Mouse (Mus musculus) adrenal gland, postnatal 14 days (tissue): Measurements from ENCODE around the gene H3f3a. TPM values are rescaled to one million over a fixed set of nuclear protein-coding genes. Genes with fewer than 3 reads are reported as not detected.

ENCODE experiments used
- DNase-seq: peaks from one replicate; pipeline ENCODE4 v3.0.0; 2021; ENCODE audit warnings: mixed read lengths
- total RNA-seq: library from RNA; stranded (reverse); gene quantifications from 2 replicates; pipeline ENCODE4 v1.2.3, GENCODE M21; 2021

Gene H3f3a
- total RNA-seq, 1 experiment from 2014 or later = 817 TPM

DNA sequence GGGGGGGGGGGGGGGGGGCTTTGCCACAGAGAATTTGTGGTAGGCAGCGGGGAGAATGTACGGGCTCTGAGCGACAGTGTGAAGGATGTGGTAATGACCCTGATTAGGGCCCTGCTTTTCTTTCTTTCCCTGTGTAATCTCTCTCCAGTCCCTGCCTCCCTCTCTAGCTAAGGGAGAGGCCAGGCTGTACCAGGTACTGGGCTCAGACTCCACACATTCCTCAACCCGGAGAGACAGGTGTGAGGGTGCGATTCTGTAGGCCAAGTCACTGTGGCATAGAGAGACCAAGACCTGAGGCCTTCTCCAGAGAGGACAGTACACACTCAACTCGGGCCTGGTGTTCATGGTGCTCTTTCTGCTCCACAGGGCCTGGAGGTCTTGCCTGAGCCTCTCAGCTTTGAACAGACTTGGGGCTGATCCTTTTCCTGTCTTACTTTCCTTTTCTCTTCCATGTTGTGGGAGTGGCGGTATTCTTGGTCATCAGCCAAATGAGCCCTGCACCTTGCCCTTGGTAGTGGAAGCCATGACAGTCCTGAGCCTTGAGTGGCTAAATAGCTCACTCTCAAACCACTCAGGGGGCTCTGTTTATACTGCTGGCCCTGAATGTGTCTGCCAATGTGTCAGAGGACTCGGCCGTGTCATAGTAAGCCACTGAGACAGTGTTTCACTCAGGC, 30.7 kb downstream of the H3f3a start:
- peak; percentile 54 for DNase-seq

DNA sequence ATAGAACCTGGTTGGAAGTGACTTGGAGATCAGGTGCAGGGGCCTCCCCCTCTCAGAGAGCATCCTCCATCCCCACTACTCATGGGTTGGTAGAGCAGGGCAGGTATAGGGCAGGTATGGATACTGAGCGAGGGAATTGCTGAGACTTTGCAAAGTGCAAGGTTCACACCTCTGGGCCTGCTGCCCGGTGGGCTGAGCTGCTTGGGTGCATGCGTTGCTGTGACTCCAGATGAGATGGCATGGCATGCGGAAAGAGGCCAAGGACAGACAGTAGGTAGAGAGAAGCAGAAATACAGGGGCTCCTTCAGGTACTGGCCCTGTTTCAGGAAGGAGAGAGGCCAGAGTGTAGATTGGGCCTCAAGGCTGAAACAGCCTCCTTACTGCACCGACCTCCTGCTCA, 32.5 kb downstream of the H3f3a start:
- no peak for DNase-seq

DNA sequence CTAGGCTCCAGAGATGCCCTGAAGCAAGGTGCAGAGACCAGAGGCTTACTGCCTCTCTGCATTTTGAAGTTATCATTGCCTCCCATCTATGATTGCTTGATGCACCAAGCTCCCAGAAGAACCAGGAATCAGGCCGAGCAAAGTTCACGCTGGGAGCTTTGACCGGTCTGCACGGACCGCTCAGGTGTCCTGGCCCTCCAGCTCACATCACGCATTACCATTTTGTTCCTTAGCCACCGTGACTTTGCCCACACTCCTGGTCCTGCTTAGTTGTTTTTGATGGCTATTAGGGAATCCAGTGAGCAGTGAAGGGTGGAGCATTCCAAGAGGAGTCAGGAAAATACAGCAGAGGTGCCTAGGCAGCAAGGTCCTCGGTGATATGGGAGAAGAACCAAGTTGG, 33.5 kb downstream of the H3f3a start:
- DNase-seq = no peak

DNA sequence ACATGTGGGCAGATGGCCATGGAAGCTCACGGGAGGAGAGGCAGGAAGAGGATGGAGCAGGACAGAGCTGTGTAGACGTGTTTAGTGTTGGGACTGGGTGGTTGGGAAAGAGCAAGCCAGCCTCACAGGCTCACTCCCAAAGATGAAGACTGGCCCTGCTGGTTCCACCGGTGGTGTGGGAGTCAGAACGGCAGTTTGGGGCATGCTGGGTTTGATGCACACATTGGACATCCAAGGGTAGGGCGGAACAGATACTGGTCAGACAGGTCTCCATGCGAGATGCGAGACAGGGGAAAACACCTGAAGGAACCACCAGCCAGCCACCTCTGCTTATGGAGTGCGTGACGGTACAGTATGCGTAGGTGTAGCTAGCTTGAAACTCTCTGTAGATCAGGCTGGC, 34.8 kb downstream of the H3f3a start:
- DNase-seq = no peak

- no peak for DNase-seq
Measured at GRCm38 (mm10) chr1:180778403-180778754, 35.4 kb downstream of the H3f3a start.

DNA sequence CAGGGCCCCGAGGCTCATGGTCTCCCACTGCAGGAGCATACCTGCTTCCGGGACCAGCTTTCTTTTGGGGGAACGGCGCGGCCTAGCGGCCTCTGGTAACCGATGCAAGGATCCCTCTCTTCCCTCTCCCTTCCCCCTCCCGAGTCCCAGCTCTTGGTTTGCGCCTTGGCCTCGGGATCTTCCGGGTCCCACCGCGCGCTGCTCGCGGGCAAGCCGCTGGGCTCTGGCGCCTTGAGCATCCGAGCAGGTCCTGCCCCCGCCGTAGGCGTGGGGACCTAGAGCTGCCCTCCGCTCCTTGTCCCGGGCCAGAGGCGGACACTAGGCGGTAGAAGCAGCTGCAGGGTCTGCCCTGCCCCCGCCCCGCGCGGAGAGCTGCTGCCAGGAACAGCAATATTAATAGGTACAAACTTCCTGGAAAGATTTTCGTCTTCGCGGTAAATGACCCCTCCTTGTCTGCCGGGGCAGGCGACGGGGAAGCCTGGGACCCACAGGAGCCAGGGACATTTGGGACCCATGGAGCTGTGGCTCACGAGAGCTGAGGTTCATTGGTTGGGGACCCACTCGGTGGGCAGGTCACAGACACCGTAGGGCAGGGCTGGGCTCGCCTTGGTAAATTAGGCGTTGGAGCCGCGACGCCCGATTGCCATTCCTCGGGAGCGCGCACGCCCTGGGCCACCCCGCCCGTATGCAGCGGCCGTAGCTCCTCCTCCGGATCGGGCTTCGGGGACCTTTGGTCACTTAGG, 35.9 kb downstream of the H3f3a start:
- DNase-seq = peak; percentile 93

GRCm38 (mm10) chr1:180777289-180777659, 36.5 kb downstream of the H3f3a start:
- DNase-seq = no peak

DNA sequence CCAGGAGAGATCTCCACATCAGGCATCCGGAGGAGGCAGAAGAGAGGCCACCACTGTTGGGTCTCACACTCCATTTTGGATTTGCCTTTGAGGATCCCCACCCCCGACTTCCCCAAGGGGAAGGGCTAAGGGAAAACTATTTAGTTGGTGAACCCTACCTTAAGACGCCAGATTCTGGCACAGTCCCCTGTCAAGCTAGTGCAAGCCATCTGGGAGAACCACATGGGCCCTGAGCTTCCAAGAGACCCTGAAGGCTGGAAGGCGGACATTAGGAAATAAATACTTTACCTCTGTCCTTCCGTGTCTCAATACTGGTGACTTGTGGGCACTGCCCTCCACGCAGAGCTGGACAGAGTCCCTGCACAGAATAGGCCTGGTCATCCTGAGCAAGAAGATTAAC, 37.2 kb downstream of the H3f3a start:
- DNase-seq = no peak

- DNase-seq = no peak
Measured at GRCm38 (mm10) chr1:180775849-180776493, 37.8 kb downstream of the H3f3a start.

DNA sequence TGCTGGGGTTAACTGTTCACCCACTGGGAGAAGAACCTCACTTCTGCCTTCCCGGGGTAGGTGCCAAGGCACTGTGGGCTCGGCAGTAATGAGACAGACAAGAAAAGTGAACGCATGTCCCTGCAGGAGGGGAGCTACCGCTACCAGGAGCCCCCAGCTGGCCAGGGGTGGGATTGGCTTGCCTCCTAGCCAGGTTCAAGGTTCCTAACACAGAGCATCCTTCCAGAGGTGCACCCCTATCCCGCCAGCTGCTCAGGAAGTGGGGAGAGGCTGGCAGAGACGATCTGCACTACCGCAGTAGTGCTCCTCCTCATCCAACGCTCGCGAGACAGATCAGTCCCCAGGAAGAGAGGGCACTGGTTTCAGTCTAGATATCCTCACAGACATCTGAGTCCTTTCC, 38.4 kb downstream of the H3f3a start:
- DNase-seq = no peak

- DNase-seq = peak; percentile 52
Measured at GRCm38 (mm10) chr1:180774664-180775063, 39.1 kb downstream of the H3f3a start.

- no peak for DNase-seq
Measured at GRCm38 (mm10) chr1:180772291-180772690, 41.5 kb downstream of the H3f3a start.

DNA sequence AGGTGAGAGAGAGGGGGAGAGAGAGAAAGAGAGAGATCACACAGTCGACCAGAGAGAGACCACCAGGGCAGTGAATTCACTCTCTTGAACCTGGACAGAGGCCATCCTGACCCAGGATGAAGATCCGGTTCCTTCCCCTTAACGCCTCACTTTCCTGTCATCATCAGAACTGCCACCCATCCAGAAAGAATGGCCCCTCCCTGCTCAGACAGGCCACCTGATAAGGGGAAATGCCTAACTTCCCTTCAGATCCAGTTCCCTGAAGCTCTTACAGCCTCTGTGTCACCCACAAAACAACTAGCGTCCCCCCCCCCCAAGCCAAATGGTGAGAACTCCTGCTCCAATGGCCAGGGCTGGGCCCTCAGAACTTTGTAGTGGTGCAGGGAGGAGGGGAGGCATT, 42.0 kb downstream of the H3f3a start:
- no peak for DNase-seq

GRCm38 (mm10) chr1:180771306-180771705, 42.4 kb downstream of the H3f3a start:
- no peak for DNase-seq

DNA sequence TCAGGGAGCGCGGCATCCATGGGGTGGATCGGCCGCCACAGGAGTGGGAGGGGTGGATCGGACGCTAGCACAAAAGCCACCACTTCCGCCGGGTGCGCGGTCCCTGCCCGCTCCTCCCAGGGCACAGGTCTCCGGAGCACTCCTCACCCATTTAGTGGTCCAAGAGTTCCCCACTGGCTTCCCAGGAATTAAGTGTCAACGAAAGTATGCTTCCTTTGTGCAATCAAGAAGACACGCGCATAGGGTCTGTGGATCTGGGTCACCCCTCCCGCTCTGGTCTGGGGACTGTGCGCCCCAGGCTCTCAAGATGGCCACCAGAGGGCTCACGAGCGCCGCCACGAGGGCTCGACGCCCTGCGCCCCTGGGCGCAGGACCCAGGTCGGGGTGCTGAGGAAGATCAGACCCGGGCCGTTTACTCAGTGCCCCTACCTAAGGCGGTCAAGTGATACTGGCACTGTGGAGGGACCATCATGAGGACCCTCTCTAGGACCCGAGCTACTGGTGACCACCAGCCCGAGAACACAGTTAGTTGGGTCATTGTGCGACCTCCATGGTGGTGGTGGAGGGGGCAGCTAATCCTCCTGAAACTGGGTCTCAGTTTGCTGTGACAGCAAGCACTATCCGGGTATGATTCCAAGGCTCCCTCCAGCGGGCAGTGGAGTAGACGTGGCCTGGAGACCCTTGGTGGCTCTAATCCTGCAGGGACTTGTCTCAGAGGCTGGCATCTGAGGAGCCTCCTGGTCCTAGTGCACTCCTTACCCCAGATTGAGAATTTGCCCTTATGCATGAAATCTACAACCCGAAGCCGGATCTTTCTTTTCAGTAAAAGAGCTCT, 45.2 kb downstream of the H3f3a start:
- peak; percentile 89 for DNase-seq

GRCm38 (mm10) chr1:180767541-180768333, 46.0 kb downstream of the H3f3a start:
- DNase-seq = peak; percentile 32

GRCm38 (mm10) chr1:180766557-180766956, 47.2 kb downstream of the H3f3a start:
- no peak for DNase-seq

DNA sequence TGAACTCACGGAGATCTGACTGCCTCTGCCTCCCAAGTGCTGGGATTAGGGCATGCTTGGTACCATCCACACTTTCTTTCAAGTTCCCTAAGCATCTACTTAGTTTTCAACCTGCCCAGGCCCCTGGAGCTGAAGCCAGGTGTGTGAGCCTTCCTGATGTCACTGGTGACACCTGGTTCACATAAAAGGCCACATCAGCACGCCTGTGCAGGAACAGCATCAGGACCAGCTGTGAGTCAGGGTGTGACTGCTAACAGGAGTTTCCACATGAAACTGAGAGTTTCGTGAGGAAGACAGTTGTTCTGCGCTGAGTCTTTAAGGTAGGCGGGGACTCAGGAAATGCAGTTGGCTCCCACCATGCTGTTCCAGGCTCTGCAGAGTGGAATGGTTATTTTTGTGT, 48.4 kb downstream of the H3f3a start:
- DNase-seq = no peak

DNA sequence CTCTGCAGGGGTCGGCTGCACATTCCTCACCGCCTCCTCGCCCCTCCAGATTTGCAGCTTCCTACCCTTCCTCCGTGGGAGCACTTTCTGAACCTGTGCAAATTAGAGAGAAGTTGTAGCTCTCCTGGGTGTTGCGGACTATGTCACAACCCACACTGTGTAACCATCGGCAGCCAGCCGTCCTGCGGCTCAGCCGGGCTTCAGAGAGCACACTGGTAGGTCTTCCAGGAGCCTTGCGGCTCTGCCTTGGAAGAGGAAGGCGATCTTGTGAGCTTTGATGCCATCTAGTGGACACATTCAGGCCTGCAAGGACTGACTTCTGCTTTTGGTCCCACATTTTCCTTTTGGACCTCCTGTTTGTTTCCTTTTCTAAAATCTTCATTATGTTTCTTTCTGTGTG, 49.9 kb downstream of the H3f3a start:
- peak; percentile 90 for DNase-seq

DNA sequence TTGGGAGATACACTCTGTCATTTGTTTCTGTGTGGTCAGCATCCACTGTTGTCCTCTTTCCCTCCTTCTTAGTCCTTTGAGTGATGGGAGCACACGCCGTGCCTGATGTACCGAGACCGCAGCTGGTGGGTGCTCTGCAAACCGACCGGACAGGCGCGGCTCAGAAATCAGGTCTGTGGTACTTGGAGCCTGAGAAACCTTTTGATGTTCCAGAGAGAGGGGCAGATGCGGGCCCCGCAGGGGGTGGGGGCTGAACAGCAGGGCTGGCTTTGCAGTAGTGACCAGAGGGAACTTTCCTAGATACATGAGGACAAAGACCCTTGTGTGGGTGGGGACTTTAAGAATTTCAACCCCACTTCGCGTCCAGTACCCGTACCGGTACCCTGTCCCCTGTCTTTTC, 50.4 kb downstream of the H3f3a start:
- DNase-seq = no peak

GRCm38 (mm10) chr1:180762679-180763078, 51.1 kb downstream of the H3f3a start:
- no peak for DNase-seq

- no peak for DNase-seq
Measured at GRCm38 (mm10) chr1:180762180-180762579, 51.6 kb downstream of the H3f3a start.
